Mouse (Mus musculus): ENCODE data around the gene Nxf1. TPM values are rescaled to one million over a fixed set of nuclear protein-coding genes. Genes with fewer than 3 reads are reported as not detected.

Nxf1 gene
- total and polyA plus RNA-seq, 3 experiments = 66.5 to 136 (median 101) TPM

- no peak for TF ChIP-seq USF1 (IDR thresholded peaks at IDR 0.05; ENCODE audit: low read depth, low read length)
- TF ChIP-seq POLR2A (IDR thresholded peaks at IDR 0.05; ENCODE audit: low read depth, low read length) = no peak
- TF ChIP-seq BHLHE40 (IDR thresholded peaks at IDR 0.05; ENCODE audit: low read depth, low read length) = no peak
- no peak for TF ChIP-seq CHD2 (IDR thresholded peaks at IDR 0.05; ENCODE audit: low read length)
- no peak for TF ChIP-seq CTCF (conservative IDR thresholded peaks at IDR 0.05 in 1 of 2, IDR thresholded peaks at IDR 0.05 in 1 of 2; ENCODE audit: low read depth in 2 of 2, low read length in 2 of 2)
- no peak for TF ChIP-seq NELFE (IDR thresholded peaks at IDR 0.05; ENCODE audit: low read depth, low read length)
- no peak for TF ChIP-seq ZMIZ1 (IDR thresholded peaks at IDR 0.05; ENCODE audit: low read depth, low read length)
- TF ChIP-seq RCOR1 (conservative IDR thresholded peaks at IDR 0.05; ENCODE audit: low read depth, low read length) = no peak
- TF ChIP-seq MXI1 (IDR thresholded peaks at IDR 0.05; ENCODE audit: low read depth, low read length) = no peak
- no peak for TF ChIP-seq MAFK (IDR thresholded peaks at IDR 0.05; ENCODE audit: insufficient replicate concordance, low read length)
- H3K4me2 ChIP-seq (ENCODE audit: insufficient read depth, low read depth, poor library complexity, severe bottlenecking) = no peak overlapping the region
- peaks cover 15% of the 10 kb centered on the region for H3K9me3 ChIP-seq (replicated peaks; ENCODE audit: low read length)
- H3K4me1 ChIP-seq (ENCODE audit: control insufficient read depth in 1 of 2, insufficient read depth in 2 of 2) = peaks cover 1 to 9% of the 10 kb centered on the region in 2 experiments; a peak in 3 of 4 replicates
- in situ Hi-C loops (cut with MboI; ENCODE audit: low pct_ligation_motif_present, low pct_unique_long_range_greater_than_20kb, low sequenced_read_pairs) (no loop called here), dilution Hi-C loops (cut with MboI; ENCODE audit: extremely low pct_ligation_motif_present, extremely low pct_unique_long_range_greater_than_20kb, low sequenced_read_pairs) (no loop called here)
- H3K27ac ChIP-seq (ENCODE audit: insufficient read depth, low read depth) = no peak overlapping the region
- no peaks in the 10 kb centered on the region for H3K27me3 ChIP-seq (replicated peaks)
- no peak overlapping the region for H3K4me3 ChIP-seq (replicated peaks in 1 of 3; ENCODE audit: low read depth in 2 of 3, low read length in 2 of 3, poor library complexity in 1 of 3)
- H3K79me2 ChIP-seq (replicated peaks; ENCODE audit: control insufficient read depth, extremely low read depth, insufficient read depth, poor library complexity, severe bottlenecking) = peaks cover 1% of the 10 kb centered on the region
- H3K9ac ChIP-seq (ENCODE audit: insufficient read depth, low read depth) = no peak overlapping the region
- H3K36me3 ChIP-seq (replicated peaks in 1 of 2; ENCODE audit: control insufficient read depth in 1 of 2, insufficient read depth in 1 of 2, low read length in 1 of 2) = peaks cover 21 to 41% of the 10 kb centered on the region in 2 experiments
- no peak for DNase-seq (ENCODE audit: extremely low read depth)
These were observed 33.3 kb downstream of the Nxf1 start for GRCm38 (mm10) chr19:8790171-8790570.

- dilution Hi-C loops (cut with MboI; ENCODE audit: extremely low pct_ligation_motif_present, extremely low pct_unique_long_range_greater_than_20kb, low sequenced_read_pairs) (no loop called here), in situ Hi-C loops (cut with MboI; ENCODE audit: low pct_ligation_motif_present, low pct_unique_long_range_greater_than_20kb, low sequenced_read_pairs) (no loop called here)
- Histone ChIP-seq H3K4me3 (replicated peaks in 1 of 3; ENCODE audit: low read depth in 2 of 3, low read length in 2 of 3, poor library complexity in 1 of 3) (peak within 1 kb of the TSS; percentile 80 to 93 (median 89)), H3K4me1 (ENCODE audit: control insufficient read depth in 1 of 2, insufficient read depth in 2 of 2) (peaks cover 5 to 21% of the 10 kb centered on the region in 2 experiments; a peak in 3 of 4 replicates), H3K27me3 (replicated peaks) (no peaks in the 10 kb centered on the region), H3K27ac (ENCODE audit: insufficient read depth, low read depth) (peak within 1 kb of the TSS; percentile 59), H3K4me2 (ENCODE audit: insufficient read depth, low read depth, poor library complexity, severe bottlenecking) (peak within 1 kb of the TSS; percentile 84), H3K36me3 (replicated peaks in 1 of 2; ENCODE audit: control insufficient read depth in 1 of 2, insufficient read depth in 1 of 2, low read length in 1 of 2) (peaks cover 18 to 30% of the 10 kb centered on the region in 2 experiments), H3K79me2 (replicated peaks; ENCODE audit: control insufficient read depth, extremely low read depth, insufficient read depth, poor library complexity, severe bottlenecking) (peaks cover 31% of the 10 kb centered on the region), H3K9me3 (replicated peaks; ENCODE audit: low read length) (peaks cover 10% of the 10 kb centered on the region), H3K9ac (ENCODE audit: insufficient read depth, low read depth) (peak within 1 kb of the TSS; percentile 79)
- DNase-seq (ENCODE audit: extremely low read depth) = peak; percentile 95
- no peak for TF ChIP-seq ZKSCAN1 (IDR thresholded peaks at IDR 0.05; ENCODE audit: borderline replicate concordance, low read depth, low read length)
- peak; percentile 95 for TF ChIP-seq POLR2A (IDR thresholded peaks at IDR 0.05; ENCODE audit: low read depth, low read length)
- no peak for TF ChIP-seq SMC3 (IDR thresholded peaks at IDR 0.05; ENCODE audit: low read depth, low read length)
- peak; percentile 75; the same call in 1 of the 2 replicates for TF ChIP-seq POLR2AphosphoS2 (IDR thresholded peaks at IDR 0.05; ENCODE audit: low read depth, low read length)
- TF ChIP-seq RCOR1 (conservative IDR thresholded peaks at IDR 0.05; ENCODE audit: low read depth, low read length) = no peak
- no peak for TF ChIP-seq RAD21 (IDR thresholded peaks at IDR 0.05; ENCODE audit: low read depth, low read length)
- TF ChIP-seq EP300 (IDR thresholded peaks at IDR 0.05; ENCODE audit: low read length) = peak; percentile 21; the same call in 1 of the 2 replicates
- peak; percentile 52; the same call in 1 of the 2 replicates for TF ChIP-seq MYC (IDR thresholded peaks at IDR 0.05; ENCODE audit: low read depth, low read length)
- TF ChIP-seq BHLHE40 (IDR thresholded peaks at IDR 0.05; ENCODE audit: low read depth, low read length) = peak; percentile 83
- peak; percentile 66; the same call in 1 of the 2 replicates for TF ChIP-seq KAT2A (IDR thresholded peaks at IDR 0.05; ENCODE audit: insufficient replicate concordance, low read length)
- TF ChIP-seq TCF12 (IDR thresholded peaks at IDR 0.05; ENCODE audit: low read depth, low read length) = peak; percentile 96
- TF ChIP-seq HCFC1 (IDR thresholded peaks at IDR 0.05; ENCODE audit: low read depth, low read length) = peak; percentile 81
- TF ChIP-seq JUND (conservative IDR thresholded peaks at IDR 0.05; ENCODE audit: low read depth, low read length) = 0 out of 2 replicates have a peak, but pooled peaks have one; percentile 6
- TF ChIP-seq CHD2 (IDR thresholded peaks at IDR 0.05; ENCODE audit: low read length) = peak; percentile 65; the same call in 1 of the 2 replicates
- peak; percentile 79 for TF ChIP-seq MXI1 (IDR thresholded peaks at IDR 0.05; ENCODE audit: low read depth, low read length)
- TF ChIP-seq SIN3A (IDR thresholded peaks at IDR 0.05; ENCODE audit: low read length) = peak; percentile 94
- 0 out of 2 replicates have a peak, but pooled peaks have one; percentile 38 for TF ChIP-seq NRF1 (IDR thresholded peaks at IDR 0.05; ENCODE audit: low read depth, low read length)
- no peak for TF ChIP-seq MAFK (IDR thresholded peaks at IDR 0.05; ENCODE audit: insufficient replicate concordance, low read length)
- peak; percentile 99 for TF ChIP-seq ETS1 (conservative IDR thresholded peaks at IDR 0.05; ENCODE audit: low read depth, low read length)
- TF ChIP-seq USF2 (conservative IDR thresholded peaks at IDR 0.05; ENCODE audit: low read depth, low read length) = 0 out of 2 replicates have a peak, but pooled peaks have one; percentile 8
- no peak for TF ChIP-seq JUN (IDR thresholded peaks at IDR 0.05; ENCODE audit: insufficient read depth, low read depth, low read length)
- peak; percentile 90 for TF ChIP-seq NELFE (IDR thresholded peaks at IDR 0.05; ENCODE audit: low read depth, low read length)
- peak; percentile 88 for TF ChIP-seq ELF1 (IDR thresholded peaks at IDR 0.05; ENCODE audit: low read depth, low read length)
- TF ChIP-seq CHD1 (IDR thresholded peaks at IDR 0.05; ENCODE audit: low read depth, low read length) = no peak
- TF ChIP-seq E2F4 (IDR thresholded peaks at IDR 0.05; ENCODE audit: insufficient replicate concordance, low read depth, low read length) = no peak; the same call in 1 of the 2 replicates
- peak; percentile 77 for TF ChIP-seq MAX (IDR thresholded peaks at IDR 0.05; ENCODE audit: low read length)
- TF ChIP-seq CTCF (conservative IDR thresholded peaks at IDR 0.05 in 1 of 2, IDR thresholded peaks at IDR 0.05 in 1 of 2; ENCODE audit: low read depth in 2 of 2, low read length in 2 of 2) = no peak
- TF ChIP-seq ZMIZ1 (IDR thresholded peaks at IDR 0.05; ENCODE audit: low read depth, low read length) = peak; percentile 72; the same call in 1 of the 2 replicates
These were observed 41.5 kb downstream of the Nxf1 start, which contains the start of gene Polr2g for GRCm38 (mm10) chr19:8798264-8798946. Gene Polr2g (minus strand): TSS chr19:8798577.

Data from CH12.LX (cell line).